ENCODE assay signal across 10 mouse cellular contexts in genomic region chr9:102496481-102497041, GRCm38 (mm10). TPM values are rescaled to one million over a fixed set of nuclear protein-coding genes. Genes with fewer than 3 reads are reported as not detected.
DNase-seq lines count a peak whose midpoint lies in the region; ATAC-seq lines count a peak whose summit lies in the region.
"Had no signal": no experiment of that assay in that cellular context is flagged by ENCODE, and none has a peak within 500 bp of the region (broad histone marks: within the 10 kb centered on the region; RNA-seq: fewer than 3 reads in every experiment).

No protein-coding gene starts in this region.

- no peak overlapping the region for H3K4me3 ChIP-seq in heart, embryonic 12.5 days
- H3K4me3 ChIP-seq: midbrain, embryonic 12.5 days; neural tube, embryonic 13.5 days had no signal

- no peak overlapping the region for H3K9ac ChIP-seq in heart, embryonic 12.5 days
- H3K9ac ChIP-seq: midbrain, embryonic 12.5 days; neural tube, embryonic 13.5 days had no signal

- WGBS in heart, embryonic 12.5 days: 89% methylated on average over 3 of the region's 3 CpGs

- H3K4me1 ChIP-seq in heart, embryonic 12.5 days (replicated peaks): peaks cover 34% of the 10 kb centered on the region
- H3K4me1 ChIP-seq: midbrain, embryonic 12.5 days had no signal

- no peak overlapping the region for H3K4me2 ChIP-seq in heart, embryonic 12.5 days
- H3K4me2 ChIP-seq: midbrain, embryonic 12.5 days; neural tube, embryonic 13.5 days had no signal

- no peak for DNase-seq in heart, adult 18-20 months
- peak; percentile 33 to 34 for DNase-seq in frontal cortex, postnatal 25 days (ENCODE audit: low spot score in 2 of 2)
- DNase-seq in layer of hippocampus, postnatal 14 days (ENCODE audit: low spot score in 2 of 2): peak; percentile 65 to 87
- peak; percentile 60 to 72 for DNase-seq in right cerebral cortex, postnatal 10 days (ENCODE audit: low spot score in 2 of 2)
- DNase-seq in c-Kit-positive CD71-positive TER-119-positive erythroid progenitor cells, embryonic 14.5 days (ENCODE audit: low spot score): no peak
- no peak for DNase-seq in gastrocnemius, postnatal 10 days
- DNase-seq: liver had no signal

- H3K27me3 ChIP-seq in heart, embryonic 12.5 days (replicated peaks): peaks cover 39% of the 10 kb centered on the region
- H3K27me3 ChIP-seq: midbrain, embryonic 12.5 days; neural tube, embryonic 13.5 days had no signal

- ATAC-seq in heart, embryonic 12.5 days (ENCODE audit: insufficient number of reproducible peaks, low FRiP score): no peak

- H3K9me3 ChIP-seq in heart, embryonic 12.5 days (replicated peaks): no peaks in the 10 kb centered on the region
- H3K9me3 ChIP-seq: midbrain, embryonic 12.5 days; neural tube, embryonic 13.5 days had no signal

- H3K27ac ChIP-seq in heart, embryonic 12.5 days (ENCODE audit: poor library complexity, severe bottlenecking): peak overlapping the region; percentile 34; the same call in 1 of the 2 replicates
- H3K27ac ChIP-seq: midbrain, embryonic 12.5 days; neural tube, embryonic 13.5 days had no signal

- no peaks in the 10 kb centered on the region for H3K36me3 ChIP-seq in heart, embryonic 12.5 days
- H3K36me3 ChIP-seq: midbrain, embryonic 12.5 days; neural tube, embryonic 13.5 days had no signal

RNA-seq across cellular contexts. Expression of gene Ky, which starts 9.0 kb away (rescaled TPM):
- polyA plus RNA-seq in heart, embryonic 12.5 days (2016; fragmentation: Nextera tagmentation; extraction: Ambion mirVana): 0.94 and 2.1 TPM in 2 replicates
- 10 to 100 TPM in 1 of 2 experiments, 1 to 10 TPM in 1; 7.3 to 12.2 TPM for total RNA-seq in heart, adult 18-20 months (2021)
- total RNA-seq in layer of hippocampus, postnatal 14 days (2021): 1 to 10 TPM; 4.9 to 7.4 TPM
- 100 to 1,000 TPM; 133 to 138 TPM for total RNA-seq in gastrocnemius, postnatal 10 days (2021)

Comparison
In these comparisons a context has a peak if more than half of its experiments do, and no peak if none do; other contexts are left out.
1. DNase-seq: peak in frontal cortex, postnatal 25 days (2 of 2), layer of hippocampus, postnatal 14 days (2 of 2) and right cerebral cortex, postnatal 10 days (2 of 2); none in heart, adult 18-20 months (0 of 2), c-Kit-positive CD71-positive TER-119-positive erythroid progenitor cells, embryonic 14.5 days (single experiment) and gastrocnemius, postnatal 10 days (single experiment).
2. RNA of gene Ky, which starts 9.0 kb away (total RNA-seq): 133 to 138 TPM in gastrocnemius, postnatal 10 days; 7.3 to 12.2 TPM in heart, adult 18-20 months and 4.9 to 7.4 TPM in layer of hippocampus, postnatal 14 days; every median in the first group is over 10 times any median in the second.